8 mouse cellular contexts compared by ENCODE assay signal in the genomic region with DNA sequence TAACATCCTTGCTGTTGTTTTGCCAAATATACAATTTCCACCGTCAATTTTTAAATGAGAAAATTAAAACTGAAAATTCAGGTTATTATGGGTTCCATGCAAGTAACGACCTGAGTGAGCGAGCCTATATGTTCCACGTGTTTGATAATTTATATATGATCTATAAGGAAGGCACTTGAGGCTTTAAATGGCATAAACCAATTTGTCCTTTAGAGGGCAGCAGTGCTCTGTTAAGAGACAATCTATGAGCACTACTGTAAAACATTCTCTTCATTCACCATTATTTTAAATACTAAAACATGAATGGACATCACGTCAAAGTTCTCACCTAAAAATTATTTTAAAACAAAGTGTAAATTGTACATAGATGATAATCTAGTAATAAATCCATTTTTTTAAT. TPM values are rescaled to one million over a fixed set of nuclear protein-coding genes. Genes with fewer than 3 reads are reported as not detected.
DNase-seq lines count a peak whose midpoint lies in the region; ATAC-seq and TF ChIP-seq lines count a peak whose summit lies in the region.

No protein-coding gene starts in this region.

- intact Hi-C loops in gastrocnemius, adult 2 months (cut with DNase I), result loop anchor here (2.0 kb wide), 1 partner anchor 25 kb away; no protein-coding TSS in a partner anchor
- intact Hi-C loops in gastrocnemius, postnatal 36 days (cut with DNase I), result loop anchor here (2.0 kb wide), 1 partner anchor 207 kb away; no protein-coding TSS in a partner anchor

- no peak overlapping the region for H3K27ac ChIP-seq in gastrocnemius, adult 2 months
- no peak overlapping the region for H3K27ac ChIP-seq in thymus, adult 2 months (ENCODE audit: control insufficient read depth, insufficient read depth, low read length)
- H3K27ac ChIP-seq in liver, embryonic 14.5 days, result no peak overlapping the region

- DNase-seq in gastrocnemius, adult 2 months, result no peak
- DNase-seq in gastrocnemius, postnatal 10 days, result no peak
- peak; percentile 32 for DNase-seq in thymus, adult 2 months
- no peak for DNase-seq in thymus, postnatal 25 days
- DNase-seq in liver, embryonic 14.5 days (ENCODE audit: low read depth in 3 of 3, low spot score in 3 of 3), result peak; percentile 49 to 65 (median 53)
- DNase-seq in retina, postnatal 7 days (ENCODE audit: low read depth, low spot score), result peak; percentile 32
- DNase-seq in gastrocnemius, postnatal 36 days, result no peak

- H3K27me3 ChIP-seq in thymus, adult 2 months (ENCODE audit: control insufficient read depth, insufficient read depth, low read length), result no peaks in the 10 kb centered on the region
- H3K27me3 ChIP-seq in liver, embryonic 14.5 days (ENCODE audit: control insufficient read depth, insufficient read depth, low read length), result no peaks in the 10 kb centered on the region

- ATAC-seq in erythroid progenitor cell, adult 5-6 weeks (replicated peaks; ENCODE audit: low FRiP score, poor library complexity, severe bottlenecking), result peak; percentile 73
- no peak for ATAC-seq in liver, embryonic 14.5 days (ENCODE audit: insufficient read depth)

- no peaks in the 10 kb centered on the region for H3K36me3 ChIP-seq in thymus, adult 2 months (ENCODE audit: control insufficient read depth, insufficient read depth, low read length)
- H3K36me3 ChIP-seq in liver, embryonic 14.5 days (replicated peaks; ENCODE audit: control insufficient read depth, insufficient read depth, low read depth), result no peaks in the 10 kb centered on the region

- H3K4me3 ChIP-seq in gastrocnemius, adult 2 months, result no peak overlapping the region
- no peak overlapping the region for H3K4me3 ChIP-seq in thymus, adult 2 months (ENCODE audit: control insufficient read depth, insufficient read depth, low read length)
- H3K4me3 ChIP-seq in liver, embryonic 14.5 days (ENCODE audit: insufficient read depth in 1 of 2, low read depth in 2 of 2, low read length in 2 of 2), result no peak overlapping the region

- no peaks in the 10 kb centered on the region for H3K9me3 ChIP-seq in liver, embryonic 14.5 days (ENCODE audit: control insufficient read depth, low read length)

- H3K9ac ChIP-seq in liver, embryonic 14.5 days (replicated peaks), result no peak overlapping the region

- H3K4me2 ChIP-seq in liver, embryonic 14.5 days (ENCODE audit: low read depth), result no peak overlapping the region

- TF ChIP-seq POLR2A in thymus, adult 2 months (IDR thresholded peaks at IDR 0.05; ENCODE audit: control insufficient read depth, extremely low read depth, insufficient read depth, low read length, poor library complexity), result no peak

- TF ChIP-seq EP300 in liver, embryonic 14.5 days (IDR thresholded peaks at IDR 0.05; ENCODE audit: low read depth), result no peak

- TF ChIP-seq CTCF in gastrocnemius, adult 2 months (IDR thresholded peaks at IDR 0.05), result peak; percentile 69
- no peak for TF ChIP-seq CTCF in thymus, adult 2 months (IDR thresholded peaks at IDR 0.05; ENCODE audit: borderline replicate concordance, control insufficient read depth, extremely low read depth, insufficient read depth, low read length, poor library complexity)
- TF ChIP-seq CTCF in liver, embryonic 14.5 days (IDR thresholded peaks at IDR 0.05; ENCODE audit: low read depth), result peak; percentile 49; the same call in 1 of the 2 replicates

- H3K4me1 ChIP-seq in thymus, adult 2 months (replicated peaks; ENCODE audit: control insufficient read depth, insufficient read depth, low read length), result no peaks in the 10 kb centered on the region
- H3K4me1 ChIP-seq in liver, embryonic 14.5 days (replicated peaks; ENCODE audit: control insufficient read depth in 2 of 2, insufficient read depth in 2 of 2, low read length in 1 of 2), result no peaks in the 10 kb centered on the region; a peak in 1 of 4 replicates

- 24% methylated on average over 5 of the region's 5 CpGs for WGBS in thymus, adult 2 months
- 16% methylated on average over 5 of the region's 5 CpGs for WGBS in liver, embryonic 14.5 days (ENCODE audit: insufficient replicate concordance)

RNA-seq across cellular contexts. Expression of a gene that starts 22.5 kb away (rescaled TPM):
- 1 to 10 TPM; 2.1 to 2.2 TPM for total RNA-seq in gastrocnemius, adult 2 months (2021)
- 10 to 100 TPM; 11.3 to 13.0 TPM for total RNA-seq in gastrocnemius, postnatal 10 days (2021)
- 1.5 and 2.3 TPM in 2 replicates for polyA plus RNA-seq in thymus, adult 2 months (2012; rRNA removed)
- total RNA-seq in erythroid progenitor cell, adult 5-6 weeks (2015; ENCODE audit: low replicate concordance), result 7.1 and 14.4 TPM in 2 replicates
- 2.4 and 2.9 TPM in 2 replicates for total RNA-seq in erythroid progenitor cell, adult 5-6 weeks (2017; ENCODE audit: low replicate concordance)
- polyA plus RNA-seq in liver, embryonic 14.5 days (2012; rRNA removed), result 6.3 and 10.4 TPM in 2 replicates
- 15.1 and 15.9 TPM in 2 replicates for polyA plus RNA-seq in liver, embryonic 14.5 days (2014; fragmentation: Nextera tagmentation; extraction: Ambion mirVana)
- total RNA-seq in gastrocnemius, postnatal 36 days (2021), result 1 to 10 TPM; 2.1 to 2.3 TPM

RNA-seq across cellular contexts. Expression of a gene that starts 28.8 kb away (rescaled TPM):
- total RNA-seq in gastrocnemius, adult 2 months (2021), result 10 to 100 TPM; 10.9 to 16.2 TPM
- total RNA-seq in gastrocnemius, postnatal 10 days (2021), result 10 to 100 TPM; 24.5 to 31.6 TPM
- 7.5 and 8.7 TPM in 2 replicates for polyA plus RNA-seq in thymus, adult 2 months (2012; rRNA removed)
- 5.4 and 9.2 TPM in 2 replicates for total RNA-seq in erythroid progenitor cell, adult 5-6 weeks (2015; ENCODE audit: low replicate concordance)
- 9.4 and 21.5 TPM in 2 replicates for total RNA-seq in erythroid progenitor cell, adult 5-6 weeks (2017; ENCODE audit: low replicate concordance)
- polyA plus RNA-seq in liver, embryonic 14.5 days (2012; rRNA removed), result 2.0 and 2.8 TPM in 2 replicates
- 10.1 and 11.3 TPM in 2 replicates for polyA plus RNA-seq in liver, embryonic 14.5 days (2014; fragmentation: Nextera tagmentation; extraction: Ambion mirVana)
- 10 to 100 TPM; 10.5 TPM for total RNA-seq in gastrocnemius, postnatal 36 days (2021)

Comparison
In these comparisons a context has a peak if more than half of its experiments do, and no peak if none do; other contexts are left out.
1. DNase-seq: peak in thymus, adult 2 months (single experiment), liver, embryonic 14.5 days (3 of 3) and retina, postnatal 7 days (single experiment); none in gastrocnemius, adult 2 months (single experiment), gastrocnemius, postnatal 10 days (single experiment), thymus, postnatal 25 days (single experiment) and gastrocnemius, postnatal 36 days (0 of 2).